Mouse (Mus musculus) heart, adult 11 months (tissue): ENCODE results near the gene Kirrel2.

ENCODE experiments used
- DNase-seq: peaks from one replicate; pipeline ENCODE4 v3.0.0; 2022

Gene Kirrel2

DNA sequence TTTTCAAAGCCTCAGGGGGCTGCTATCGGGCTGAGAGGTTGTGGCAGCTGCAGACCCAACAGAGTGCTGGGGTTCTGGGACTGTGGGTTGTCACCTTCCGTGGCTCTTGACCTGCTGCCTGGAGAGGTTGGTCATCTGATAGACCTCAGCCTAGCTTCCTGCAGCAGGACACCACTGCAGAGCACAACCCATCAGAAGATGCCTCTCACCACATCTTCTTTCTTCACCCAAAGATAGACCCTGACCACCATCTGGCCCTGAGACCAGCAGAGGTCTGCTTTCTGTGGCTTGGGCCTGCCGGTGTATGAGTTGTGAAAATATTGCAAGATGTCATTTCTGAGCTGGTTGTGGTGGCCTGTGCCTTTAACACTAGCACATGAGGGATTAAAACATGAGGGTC is 46.5 kb downstream of the Kirrel2 start:
- DNase-seq = no peak

DNA sequence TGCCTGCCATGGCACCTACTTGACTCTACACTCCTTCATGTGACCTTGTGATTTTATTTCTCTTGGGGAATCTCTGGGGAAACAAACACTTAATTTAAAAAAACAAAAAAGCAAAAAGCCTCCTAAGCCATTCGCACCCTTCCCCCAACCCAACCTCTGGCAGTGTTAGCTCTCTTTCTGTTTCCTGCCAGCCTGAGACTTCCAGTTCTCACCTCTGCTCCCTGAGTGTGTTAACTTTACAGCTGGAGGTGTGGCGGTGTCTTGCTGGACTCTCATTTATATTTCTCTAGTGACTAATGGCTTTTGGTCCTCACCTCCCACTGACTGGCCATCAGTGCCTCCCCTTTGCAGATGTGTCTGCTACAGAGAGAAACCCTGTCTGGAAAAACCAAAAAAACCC is 47.7 kb downstream of the Kirrel2 start:
- DNase-seq = peak; percentile 52

DNA sequence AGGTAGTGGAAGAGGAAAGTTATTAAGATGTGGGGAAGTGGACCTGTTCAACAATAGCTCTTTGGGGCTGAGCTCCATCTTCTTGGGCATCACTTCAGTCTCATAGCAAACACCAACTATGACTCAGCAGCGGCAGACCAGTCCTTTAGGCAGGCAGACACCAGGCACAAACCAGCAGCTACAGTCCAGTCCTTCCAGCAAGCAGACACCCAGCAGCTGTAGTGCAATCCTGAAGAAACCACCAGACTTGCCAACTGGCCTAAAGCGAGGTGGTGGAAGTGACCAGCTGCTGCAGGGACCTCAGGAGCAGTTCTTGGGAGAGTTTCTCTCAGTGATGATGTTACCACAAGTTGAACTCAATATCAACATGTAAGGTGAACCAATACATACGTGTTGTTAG is 48.9 kb downstream of the Kirrel2 start:
- peak; percentile 83 for DNase-seq

DNA sequence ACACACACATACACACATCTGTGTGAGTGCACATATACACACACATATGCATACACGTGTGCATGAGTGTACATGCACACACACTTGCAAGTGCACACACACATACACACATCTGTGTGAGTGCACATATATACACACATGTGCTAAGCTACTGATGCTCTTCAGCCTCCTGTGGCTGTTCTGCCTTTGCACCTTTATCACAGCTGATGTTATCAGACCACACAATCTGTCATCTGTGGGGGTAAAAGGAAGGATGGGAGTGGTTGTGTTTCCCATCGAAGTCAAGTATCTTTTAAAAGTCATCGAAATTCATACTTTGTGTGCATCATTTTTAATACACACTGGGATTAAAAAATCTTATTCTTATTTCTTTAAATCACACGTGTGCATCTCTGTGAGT is 55.1 kb downstream of the Kirrel2 start:
- DNase-seq = peak; percentile 1

DNA sequence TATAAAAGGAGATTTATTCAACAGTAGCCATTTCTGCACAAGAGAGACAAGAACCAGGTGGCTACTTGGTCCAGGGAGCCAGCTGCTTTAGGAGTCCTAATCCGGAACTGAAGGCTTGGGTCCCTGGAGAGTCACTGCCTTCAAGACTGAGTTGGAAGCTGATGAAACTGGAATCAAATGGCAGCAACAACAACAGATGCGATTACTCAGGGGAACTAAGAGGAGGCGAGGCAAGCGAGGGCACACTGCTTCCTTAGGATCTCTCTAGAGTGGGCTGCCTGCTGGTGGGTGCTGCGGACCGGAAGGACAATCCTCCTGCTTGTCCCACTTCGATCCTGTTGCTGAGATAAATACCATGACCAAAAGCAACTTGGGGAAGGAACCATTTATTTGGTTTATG is 57.8 kb downstream of the Kirrel2 start:
- peak; percentile 69 for DNase-seq
